Mouse (Mus musculus) erythroid progenitor cell, adult 5-6 weeks (primary cell): ENCODE measurements around the gene Gm11077. TPM values are rescaled to one million over a fixed set of nuclear protein-coding genes. Genes with fewer than 3 reads are reported as not detected.

Experiments used
- total RNA-seq, 2 experiments: library from RNA; stranded (forward) in 1 of 2; stranded (reverse) in 1 of 2; fragments of 150-400 nt in 1 of 2; fragments of 186-747, 209-891 nt in 1 of 2; gene quantifications; 2 replicates each; pipeline versions ENCODE4 v1.2.3 to v1.2.4; 2015 to 2017; ENCODE audit warnings: low replicate concordance in 2 of 2

Gm11077 gene
- total RNA-seq, 2 experiments from 2014 or later = not detected

Other genes with a start within 250 kb of the Gm11077 start
- gene Aebp2, start 106.6 kb upstream of the Gm11077 start, total RNA-seq (2015; ENCODE audit: low replicate concordance) = 14.3 and 18.7 TPM in 2 replicates
- 22.5 and 24.9 TPM in 2 replicates for gene Aebp2, start 106.6 kb upstream of the Gm11077 start, total RNA-seq (2017; ENCODE audit: low replicate concordance)